Mouse (Mus musculus): ENCODE results near the gene Ablim1. TPM values are rescaled to one million over a fixed set of nuclear protein-coding genes. Genes with fewer than 3 reads are reported as not detected.

Gene Ablim1
- polyA plus RNA-seq, 1 experiment: 9.8 TPM

- H3ac ChIP-seq (ENCODE audit: control insufficient read depth, insufficient read length, low read depth): no peak overlapping the region
- H3K36me3 ChIP-seq (ENCODE audit: control insufficient read depth, insufficient read depth): peaks cover 5% of the 10 kb centered on the region
- no peaks in the 10 kb centered on the region for H3K79me3 ChIP-seq (ENCODE audit: low read depth)
- no peaks in the 10 kb centered on the region for H3K79me2 ChIP-seq (ENCODE audit: control insufficient read depth, insufficient read depth)
- TF ChIP-seq MYOD1 (IDR thresholded peaks at IDR 0.05; ENCODE audit: control insufficient read depth, insufficient read length, low read depth) (no peak), MYOG (IDR thresholded peaks at IDR 0.05; ENCODE audit: control insufficient read depth, extremely low read depth, insufficient read length) (no peak)
- H3K4me3 ChIP-seq (ENCODE audit: insufficient read depth, poor library complexity, severe bottlenecking): no peak overlapping the region
- H3K27me3 ChIP-seq (ENCODE audit: control insufficient read depth, insufficient read depth, insufficient read length): no peaks in the 10 kb centered on the region
Measured at GRCm38 (mm10) chr19:57082454-57083182, 232.1 kb downstream of the Ablim1 start.

- TF ChIP-seq MYOG (IDR thresholded peaks at IDR 0.05; ENCODE audit: control insufficient read depth, extremely low read depth, insufficient read length): no peak
- TF ChIP-seq USF1 (IDR thresholded peaks at IDR 0.05; ENCODE audit: low read depth): no peak
- no peak for TF ChIP-seq FOSL1 (IDR thresholded peaks at IDR 0.05; ENCODE audit: insufficient read depth, low read length, poor library complexity, severe bottlenecking)
- no peak for TF ChIP-seq MAX (IDR thresholded peaks at IDR 0.05)
- no peak for TF ChIP-seq MYOD1 (IDR thresholded peaks at IDR 0.05; ENCODE audit: control insufficient read depth, insufficient read length, low read depth)
- no peak for TF ChIP-seq CTCF (IDR thresholded peaks at IDR 0.05; ENCODE audit: control insufficient read depth, insufficient read depth, insufficient read length)
- no peak for TF ChIP-seq CEBPB (IDR thresholded peaks at IDR 0.05; ENCODE audit: low read depth)
- Histone ChIP-seq H3K27me3 (ENCODE audit: control insufficient read depth, insufficient read depth, insufficient read length) (no peaks in the 10 kb centered on the region), H3K79me2 (ENCODE audit: control insufficient read depth, insufficient read depth) (no peaks in the 10 kb centered on the region), H3K4me3 (ENCODE audit: insufficient read depth, poor library complexity, severe bottlenecking) (no peak overlapping the region), H3K36me3 (ENCODE audit: control insufficient read depth, insufficient read depth) (peaks cover 9% of the 10 kb centered on the region), H3K79me3 (ENCODE audit: low read depth) (no peaks in the 10 kb centered on the region), H3ac (ENCODE audit: control insufficient read depth, insufficient read length, low read depth) (no peak overlapping the region)
Measured at GRCm38 (mm10) chr19:57081536-57081935, 233.2 kb downstream of the Ablim1 start.

- no peak overlapping the region for H3ac ChIP-seq (ENCODE audit: control insufficient read depth, insufficient read length, low read depth)
Measured at GRCm38 (mm10) chr19:57079606-57079981, 235.1 kb downstream of the Ablim1 start.

GRCm38 (mm10) chr19:57078867-57079605 lies 235.7 kb downstream of the Ablim1 start:
- Histone ChIP-seq H3ac (ENCODE audit: control insufficient read depth, insufficient read length, low read depth) (no peak overlapping the region), H3K79me2 (ENCODE audit: control insufficient read depth, insufficient read depth) (no peaks in the 10 kb centered on the region), H3K36me3 (ENCODE audit: control insufficient read depth, insufficient read depth) (peaks cover 9% of the 10 kb centered on the region), H3K27me3 (ENCODE audit: control insufficient read depth, insufficient read depth, insufficient read length) (no peaks in the 10 kb centered on the region), H3K4me3 (ENCODE audit: insufficient read depth, poor library complexity, severe bottlenecking) (no peak overlapping the region), H3K79me3 (ENCODE audit: low read depth) (no peaks in the 10 kb centered on the region)
- TF ChIP-seq MAX (IDR thresholded peaks at IDR 0.05): no peak
- no peak for TF ChIP-seq FOSL1 (IDR thresholded peaks at IDR 0.05; ENCODE audit: insufficient read depth, low read length, poor library complexity, severe bottlenecking)
- TF ChIP-seq MYOG (IDR thresholded peaks at IDR 0.05; ENCODE audit: control insufficient read depth, extremely low read depth, insufficient read length): no peak
- no peak for TF ChIP-seq USF1 (IDR thresholded peaks at IDR 0.05; ENCODE audit: low read depth)
- TF ChIP-seq CEBPB (IDR thresholded peaks at IDR 0.05; ENCODE audit: low read depth): no peak

More at GRCm38 (mm10) chr19:57079606-57079981, 235.1 kb downstream of the Ablim1 start:
- H3K79me3 ChIP-seq (ENCODE audit: low read depth): no peaks in the 10 kb centered on the region
- no peaks in the 10 kb centered on the region for H3K79me2 ChIP-seq (ENCODE audit: control insufficient read depth, insufficient read depth)
- no peak for TF ChIP-seq USF1 (IDR thresholded peaks at IDR 0.05; ENCODE audit: low read depth)
- TF ChIP-seq MAX (IDR thresholded peaks at IDR 0.05): no peak
- no peak for TF ChIP-seq FOSL1 (IDR thresholded peaks at IDR 0.05; ENCODE audit: insufficient read depth, low read length, poor library complexity, severe bottlenecking)
- no peak for TF ChIP-seq CTCF (IDR thresholded peaks at IDR 0.05; ENCODE audit: control insufficient read depth, insufficient read depth, insufficient read length)
- no peak for TF ChIP-seq CEBPB (IDR thresholded peaks at IDR 0.05; ENCODE audit: low read depth)
- TF ChIP-seq MYOD1 (IDR thresholded peaks at IDR 0.05; ENCODE audit: control insufficient read depth, insufficient read length, low read depth): no peak
- TF ChIP-seq MYOG (IDR thresholded peaks at IDR 0.05; ENCODE audit: control insufficient read depth, extremely low read depth, insufficient read length): no peak
- H3K27me3 ChIP-seq (ENCODE audit: control insufficient read depth, insufficient read depth, insufficient read length): no peaks in the 10 kb centered on the region
- H3K36me3 ChIP-seq (ENCODE audit: control insufficient read depth, insufficient read depth): peaks cover 9% of the 10 kb centered on the region
- no peak overlapping the region for H3K4me3 ChIP-seq (ENCODE audit: insufficient read depth, poor library complexity, severe bottlenecking)

- Histone ChIP-seq H3ac (ENCODE audit: control insufficient read depth, insufficient read length, low read depth) (no peak overlapping the region), H3K79me2 (ENCODE audit: control insufficient read depth, insufficient read depth) (no peaks in the 10 kb centered on the region), H3K36me3 (ENCODE audit: control insufficient read depth, insufficient read depth) (peaks cover 7% of the 10 kb centered on the region), H3K4me3 (ENCODE audit: insufficient read depth, poor library complexity, severe bottlenecking) (no peak overlapping the region), H3K79me3 (ENCODE audit: low read depth) (no peaks in the 10 kb centered on the region), H3K27me3 (ENCODE audit: control insufficient read depth, insufficient read depth, insufficient read length) (no peaks in the 10 kb centered on the region)
- no peak for TF ChIP-seq MYOD1 (IDR thresholded peaks at IDR 0.05; ENCODE audit: control insufficient read depth, insufficient read length, low read depth)
- no peak for TF ChIP-seq USF1 (IDR thresholded peaks at IDR 0.05; ENCODE audit: low read depth)
- no peak for TF ChIP-seq CEBPB (IDR thresholded peaks at IDR 0.05; ENCODE audit: low read depth)
- no peak for TF ChIP-seq MYOG (IDR thresholded peaks at IDR 0.05; ENCODE audit: control insufficient read depth, extremely low read depth, insufficient read length)
- no peak for TF ChIP-seq FOSL1 (IDR thresholded peaks at IDR 0.05; ENCODE audit: insufficient read depth, low read length, poor library complexity, severe bottlenecking)
- no peak for TF ChIP-seq CTCF (IDR thresholded peaks at IDR 0.05; ENCODE audit: control insufficient read depth, insufficient read depth, insufficient read length)
- TF ChIP-seq MAX (IDR thresholded peaks at IDR 0.05): no peak
Measured at GRCm38 (mm10) chr19:57077826-57078699, 236.7 kb downstream of the Ablim1 start.

Data from C2C12 (cell line).